Mouse (Mus musculus): ENCODE measurements around the gene Efcab6.

DNA sequence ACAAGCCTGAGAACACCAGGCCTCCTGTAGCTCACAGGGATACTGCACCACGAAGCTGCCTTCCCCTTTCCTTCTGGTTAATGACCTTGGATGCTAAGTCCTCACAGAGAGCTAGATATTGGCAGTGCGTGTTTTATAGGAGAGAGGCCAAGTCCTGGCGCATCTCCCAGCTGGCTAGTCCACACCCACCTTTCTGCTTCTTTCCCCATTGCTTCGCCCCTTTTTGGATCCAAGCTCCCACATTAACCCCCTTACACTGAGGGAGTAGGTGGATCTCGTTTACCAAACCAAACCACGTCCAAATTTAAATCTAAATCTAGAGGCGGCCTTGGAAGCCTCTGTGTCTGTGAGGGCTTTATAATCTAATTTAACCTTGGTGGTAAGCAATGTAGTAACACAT is 170.9 kb downstream of the Efcab6 start:
- TF ChIP-seq MAX (IDR thresholded peaks at IDR 0.05; ENCODE audit: low read depth) (no peak), SRF (IDR thresholded peaks at IDR 0.05; ENCODE audit: control insufficient read depth, insufficient read length, low read depth) (no peak), POLR2A (IDR thresholded peaks at IDR 0.05; ENCODE audit: insufficient read length, low read depth) (no peak), POLR2AphosphoS2 (IDR thresholded peaks at IDR 0.05; ENCODE audit: insufficient read length, low read depth) (no peak), MYOD1 (IDR thresholded peaks at IDR 0.05; ENCODE audit: control insufficient read depth in 1 of 3, insufficient read length in 2 of 3, low read depth in 2 of 3) (no peak), CEBPB (IDR thresholded peaks at IDR 0.05; ENCODE audit: insufficient read depth, poor library complexity, severe bottlenecking) (no peak), USF1 (IDR thresholded peaks at IDR 0.05; ENCODE audit: low read depth) (no peak), MYOG (IDR thresholded peaks at IDR 0.05; ENCODE audit: control insufficient read depth in 1 of 3, insufficient read depth in 1 of 3, insufficient read length in 2 of 3, low read depth in 2 of 3) (no peak), E2F4 (IDR thresholded peaks at IDR 0.05; ENCODE audit: insufficient read depth) (no peak), TCF12 (IDR thresholded peaks at IDR 0.05; ENCODE audit: insufficient read depth, poor library complexity, severe bottlenecking) (no peak), REST (IDR thresholded peaks at IDR 0.05; ENCODE audit: insufficient read depth, insufficient read length) (no peak)

All from myocyte (in vitro differentiated cells).